Mouse (Mus musculus) cortical plate, adult 2 months (tissue): ENCODE measurements around the gene Kcnh3.

Experiments used
- CTCF ChIP-seq: fragments of 200-500 bp; IDR thresholded peaks from 2 replicates; pipeline ENCODE4 v1.5.1; 2011; ENCODE audit warnings: mild to moderate bottlenecking, control low read depth, low read length; ENCODE audit not compliant: insufficient read depth; ENCODE audit errors: extremely low read depth
- POLR2A ChIP-seq: fragments of 200-500 bp; IDR thresholded peaks from 2 replicates; pipeline ENCODE4 v1.6.1; 2011; ENCODE audit warnings: mild to moderate bottlenecking, low read length, control low read depth; ENCODE audit not compliant: insufficient read depth; ENCODE audit errors: extremely low read depth

DNA sequence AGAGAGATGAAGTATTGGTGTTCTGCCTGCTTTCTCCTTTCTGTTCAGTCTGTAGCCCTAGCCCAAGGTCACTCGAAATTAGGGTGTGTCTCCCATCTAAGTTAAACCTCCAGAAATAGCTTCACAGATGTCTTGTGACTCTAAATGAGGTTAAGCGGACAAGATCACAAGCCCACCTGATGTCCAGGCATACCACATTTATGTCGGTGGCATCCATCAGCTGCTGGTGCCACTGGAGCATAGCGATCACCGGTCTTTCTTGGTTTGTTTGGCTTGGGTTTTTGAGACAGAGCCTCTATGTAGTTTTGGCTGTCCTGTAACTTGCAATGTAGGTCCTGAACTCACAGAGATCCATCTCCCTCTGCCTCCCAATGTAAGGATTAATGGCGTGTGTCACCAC is 29.1 kb downstream of the Kcnh3 start:
- TF ChIP-seq POLR2A, result no peak
- no peak for TF ChIP-seq CTCF
